Mouse (Mus musculus): ENCODE results near the gene Ttll1.

- TF ChIP-seq POLR2A (IDR thresholded peaks at IDR 0.05; ENCODE audit: insufficient read depth, low read depth, low read length) (no peak), CTCF (IDR thresholded peaks at IDR 0.05; ENCODE audit: insufficient read depth, low read depth, low read length) (no peak)
These were observed 30.9 kb downstream of the Ttll1 start for GRCm38 (mm10) chr15:83479818-83480217.

Measured in olfactory bulb, adult 2 months (tissue).